Mouse (Mus musculus) left cerebral cortex, adult 8-10 months (tissue): Measurements from ENCODE around the gene Rbms3. TPM values are rescaled to one million over a fixed set of nuclear protein-coding genes. Genes with fewer than 3 reads are reported as not detected.

Experiments used
- DNase-seq, 2 experiments: peaks; one replicate each; pipeline ENCODE4 v3.0.0; 2022; ENCODE audit warnings: low spot score in 2 of 2
- total RNA-seq, 4 experiments: library from RNA; stranded (reverse); gene quantifications; 2 replicates each; pipeline ENCODE4 v1.2.4; 2022

Rbms3 gene
- total RNA-seq, 4 experiments from 2014 or later: 12.4 to 18.1 (median 13.6) TPM

GRCm38 (mm10) chr9:116657141-116657540, 972.6 kb downstream of the Rbms3 start:
- DNase-seq: no peak

- DNase-seq: no peak
These were observed 978.3 kb downstream of the Rbms3 start for GRCm38 (mm10) chr9:116651414-116651813.

GRCm38 (mm10) chr9:116649955-116650354, 979.8 kb downstream of the Rbms3 start:
- DNase-seq: no peak

GRCm38 (mm10) chr9:116649086-116649792, 980.5 kb downstream of the Rbms3 start:
- DNase-seq: no peak

- DNase-seq: no peak
These were observed 985.1 kb downstream of the Rbms3 start for GRCm38 (mm10) chr9:116644616-116645015.

GRCm38 (mm10) chr9:116640302-116640679, 989.4 kb downstream of the Rbms3 start:
- DNase-seq: no peak

- no peak for DNase-seq
These were observed 990.0 kb downstream of the Rbms3 start for GRCm38 (mm10) chr9:116639597-116640301.

GRCm38 (mm10) chr9:116633786-116634185, 995.9 kb downstream of the Rbms3 start:
- no peak for DNase-seq

GRCm38 (mm10) chr9:116633075-116633474, 996.6 kb downstream of the Rbms3 start:
- DNase-seq: no peak

- no peak for DNase-seq
These were observed 997.9 kb downstream of the Rbms3 start for GRCm38 (mm10) chr9:116631816-116632215.

- no peak for DNase-seq
These were observed 998.9 kb downstream of the Rbms3 start for GRCm38 (mm10) chr9:116630805-116631204.

- peak in 1 of 2 experiments; percentile 16 for DNase-seq
These were observed 1009.3 kb downstream of the Rbms3 start for GRCm38 (mm10) chr9:116620434-116620833.

- no peak for DNase-seq
These were observed 1010.8 kb downstream of the Rbms3 start for GRCm38 (mm10) chr9:116618886-116619285.

- no peak for DNase-seq
These were observed 1016.4 kb downstream of the Rbms3 start for GRCm38 (mm10) chr9:116613276-116613675.

GRCm38 (mm10) chr9:116596046-116596445, 1033.7 kb downstream of the Rbms3 start:
- no peak for DNase-seq

- DNase-seq: no peak
These were observed 1037.2 kb downstream of the Rbms3 start for GRCm38 (mm10) chr9:116592486-116592885.

- peak in 1 of 2 experiments; percentile 21 for DNase-seq
These were observed 1038.6 kb downstream of the Rbms3 start for GRCm38 (mm10) chr9:116591071-116591470.

GRCm38 (mm10) chr9:116569680-116570079, 1060.0 kb downstream of the Rbms3 start:
- no peak for DNase-seq

GRCm38 (mm10) chr9:116566711-116567110, 1063.0 kb downstream of the Rbms3 start:
- peak in 1 of 2 experiments; percentile 35 for DNase-seq

- no peak for DNase-seq
These were observed 1071.9 kb downstream of the Rbms3 start for GRCm38 (mm10) chr9:116557781-116558180.

- DNase-seq: no peak
These were observed 1073.1 kb downstream of the Rbms3 start for GRCm38 (mm10) chr9:116556641-116557040.

GRCm38 (mm10) chr9:116553181-116553580, 1076.5 kb downstream of the Rbms3 start:
- no peak for DNase-seq

GRCm38 (mm10) chr9:116546156-116546555, 1083.6 kb downstream of the Rbms3 start:
- DNase-seq: no peak
